Mouse (Mus musculus) gonadal fat pad, adult 2 months (tissue): ENCODE results near the gene Adgrg1. TPM values are rescaled to one million over a fixed set of nuclear protein-coding genes. Genes with fewer than 3 reads are reported as not detected.

Experiments
- DNase-seq: peaks from one replicate; pipeline ENCODE4 v3.0.0-alpha.2; 2012; ENCODE audit warnings: low read depth
- polyA plus RNA-seq: library from polyadenylated mRNA; depleted of rRNA; stranded (reverse); fragments of >200 nt; gene quantifications from 2 replicates; pipeline ENCODE4 v1.2.3, GENCODE M21; 2012; rRNA removed

Adgrg1 gene
- polyA plus RNA-seq = 326 and 447 TPM in 2 replicates

DNA sequence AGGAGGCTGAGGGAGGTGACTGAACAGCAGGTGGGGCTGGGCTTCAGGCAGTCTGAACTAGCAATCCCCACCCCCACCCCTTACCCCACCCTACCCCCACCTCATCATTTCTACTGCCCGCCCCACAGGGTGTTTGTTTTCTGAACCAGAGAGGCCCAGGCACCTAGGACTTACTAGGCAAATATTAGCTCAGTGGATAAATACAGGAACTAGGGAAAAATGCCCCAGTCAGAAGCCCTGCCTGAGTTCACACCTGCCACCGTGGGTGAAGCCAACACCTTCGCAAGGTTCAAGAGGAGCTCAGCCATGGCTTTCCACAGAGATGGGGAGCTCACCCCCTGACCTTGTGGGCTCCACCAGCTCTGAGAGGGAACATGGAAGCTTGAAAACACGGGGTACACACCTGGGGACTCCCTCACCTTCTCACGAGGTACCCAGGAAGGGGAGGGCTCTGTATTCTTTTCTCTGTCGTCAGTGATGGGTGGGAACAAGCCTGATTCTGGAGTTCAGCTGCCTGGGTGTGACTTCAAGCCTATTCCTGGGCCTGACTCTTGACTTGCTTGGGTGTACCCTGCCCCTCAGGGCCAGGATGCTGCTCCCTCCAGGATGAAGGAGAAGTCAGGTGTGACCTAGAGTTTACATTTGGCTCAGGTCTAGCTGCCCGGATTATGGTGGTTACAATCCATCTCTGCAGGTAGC lies at the start of gene Adgrg1:
Adgrg1 (plus strand) TSS at position 285 of the 699 bp plus-strand sequence.
- no peak for DNase-seq

DNA sequence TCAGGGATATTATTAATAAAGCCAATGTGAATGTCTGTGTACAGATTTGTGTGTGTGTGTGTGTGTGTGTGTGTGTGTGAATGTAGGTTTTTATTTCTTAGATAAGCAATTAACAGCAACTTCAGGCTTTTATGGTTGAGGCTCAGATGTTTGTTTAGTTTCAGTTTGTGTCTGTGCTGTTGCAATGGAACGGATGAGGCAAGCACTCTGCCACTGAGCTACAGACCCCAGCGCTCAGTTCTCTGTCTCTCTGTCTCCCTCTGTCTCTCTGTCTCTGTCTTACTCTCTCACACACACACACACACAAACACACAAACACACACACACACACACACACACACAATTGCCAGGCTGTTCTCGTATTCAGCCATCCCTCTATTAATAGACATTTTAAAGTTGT lies 46.3 kb upstream of the Adgrg1 start:
- DNase-seq = no peak

DNA sequence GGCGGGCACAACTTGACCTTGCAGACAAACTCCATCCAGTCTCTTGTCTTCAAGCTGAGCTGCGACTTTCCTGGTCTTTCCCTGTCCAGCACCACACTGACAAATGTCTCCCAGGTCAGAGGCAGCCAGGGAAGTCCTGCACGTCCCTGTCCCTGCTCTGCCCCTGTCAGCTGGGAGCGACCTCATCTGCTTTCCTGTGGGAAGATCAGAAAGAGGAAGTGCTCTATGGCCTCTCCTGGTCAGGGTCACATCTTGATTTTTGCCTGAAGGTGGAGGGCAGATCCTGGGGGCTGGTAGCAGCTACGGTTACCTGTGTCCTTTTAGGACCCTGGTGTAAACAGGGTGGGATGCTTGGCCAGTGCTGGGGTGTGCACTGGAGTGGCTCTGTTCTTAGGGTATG lies 40.6 kb upstream of the Adgrg1 start:
- DNase-seq = no peak

DNA sequence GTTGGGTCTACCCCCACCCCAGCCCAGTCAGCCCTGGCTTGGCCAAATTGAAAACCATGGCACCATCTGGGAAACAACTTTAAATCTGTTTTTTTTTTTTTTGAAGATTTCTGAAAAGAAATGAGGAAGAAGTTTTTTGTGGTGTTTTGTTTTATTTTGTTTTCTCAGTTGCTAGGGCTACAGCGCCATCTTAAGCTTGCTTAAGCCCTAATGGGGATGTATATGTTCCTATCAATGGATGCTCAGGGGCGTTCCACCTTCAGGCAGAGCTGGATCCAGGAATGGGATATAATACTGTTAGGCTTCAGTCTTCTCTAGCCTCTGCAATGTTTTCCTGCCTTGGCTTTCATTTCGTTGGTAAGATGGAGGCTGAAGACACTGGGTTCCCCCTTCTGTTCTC lies 39.4 kb upstream of the Adgrg1 start:
- no peak for DNase-seq

DNA sequence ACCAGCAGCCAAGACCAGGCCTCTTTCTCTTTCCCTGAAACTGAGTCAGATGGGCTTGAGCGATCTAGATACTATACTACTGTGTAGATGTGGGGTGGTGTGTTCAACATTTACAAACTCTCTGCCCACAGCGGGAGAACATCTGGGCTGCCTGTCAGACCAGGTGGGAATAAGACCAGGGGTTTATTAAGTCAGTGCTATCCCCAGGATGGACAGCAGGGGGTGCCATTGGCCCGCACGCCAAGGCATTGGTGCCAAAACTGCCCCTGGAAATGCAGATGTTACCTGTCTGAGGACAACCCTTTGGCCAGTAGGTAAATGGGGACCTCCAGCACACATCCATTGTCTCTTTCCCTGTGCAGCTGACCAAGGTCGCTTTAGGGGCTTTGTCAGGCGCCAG lies 32.0 kb upstream of the Adgrg1 start:
- no peak for DNase-seq

DNA sequence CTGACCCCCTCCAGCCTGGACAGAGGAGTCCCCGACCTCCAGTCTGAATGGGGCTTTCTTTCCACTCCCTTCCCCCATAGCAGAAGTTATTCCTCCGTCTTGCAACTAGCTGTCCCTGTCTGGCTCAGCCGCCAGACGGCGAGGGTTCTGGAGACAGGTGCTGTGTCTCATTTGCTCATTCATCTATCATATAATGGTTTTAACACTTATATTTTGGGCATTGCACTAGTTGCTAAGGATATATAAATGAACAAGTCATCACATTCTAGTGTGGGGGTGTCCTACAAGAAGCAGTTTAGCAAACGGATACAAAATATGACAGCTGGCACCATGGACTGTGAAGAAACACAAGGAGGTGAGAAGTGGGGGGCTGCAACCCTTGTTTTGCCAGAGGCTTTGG lies 29.4 kb upstream of the Adgrg1 start:
- no peak for DNase-seq

DNA sequence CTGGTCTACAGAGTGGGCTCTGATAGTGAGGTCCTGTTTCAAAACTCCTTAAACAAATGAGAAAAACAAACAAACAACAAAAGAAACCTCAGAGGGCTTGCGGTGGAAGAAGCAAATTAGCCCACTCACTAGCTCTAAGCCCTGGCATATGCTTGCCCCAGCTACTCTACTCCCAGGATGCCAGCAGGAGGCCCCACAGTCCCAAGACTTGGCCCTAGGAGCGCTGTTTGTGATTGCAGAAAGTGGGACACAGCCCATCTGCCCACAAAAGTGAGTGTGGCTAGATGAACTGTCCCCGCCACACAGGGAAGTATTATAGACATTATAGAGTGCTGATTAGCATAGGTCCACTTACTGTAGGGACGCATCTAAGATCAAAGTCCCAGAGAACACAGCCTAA lies 26.1 kb upstream of the Adgrg1 start:
- DNase-seq = no peak

DNA sequence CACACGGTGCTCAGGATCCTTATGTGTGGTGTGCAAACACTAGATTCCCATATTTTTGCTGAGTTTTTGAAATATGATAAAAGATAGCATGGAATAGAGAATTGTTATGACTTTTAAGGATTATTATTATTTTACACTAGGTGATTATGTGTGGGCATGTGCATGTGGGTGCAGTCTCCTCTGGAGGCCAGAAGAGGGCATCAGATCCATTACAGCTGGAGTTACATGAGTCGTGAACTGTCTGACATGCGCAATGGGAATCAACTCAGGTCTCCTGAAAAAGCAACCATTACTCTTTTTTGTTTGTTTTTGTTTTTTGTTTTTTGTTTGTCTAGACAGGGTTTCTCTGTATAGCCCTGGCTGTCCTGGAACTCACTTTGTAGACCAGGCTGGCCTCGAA lies 25.5 kb upstream of the Adgrg1 start:
- DNase-seq = no peak

DNA sequence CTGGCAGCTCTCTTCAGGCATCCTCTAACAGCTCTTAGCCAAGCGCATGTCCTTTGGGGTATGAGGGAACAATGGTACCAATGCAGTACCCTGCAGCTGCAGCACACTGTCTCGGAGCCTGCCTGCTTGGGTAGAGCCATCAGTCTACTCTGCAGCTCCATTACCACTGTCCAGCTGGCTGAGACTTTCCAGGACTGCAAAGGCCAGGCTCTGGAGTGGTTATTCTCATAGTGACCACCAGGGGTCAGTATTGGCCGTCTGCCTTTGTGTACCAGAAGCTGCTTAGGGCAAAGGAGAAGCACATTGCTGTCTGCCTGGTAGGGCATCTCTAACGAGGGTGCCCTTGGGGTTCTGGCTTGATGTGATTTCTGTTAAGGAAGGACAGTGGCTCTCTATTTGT lies 24.5 kb upstream of the Adgrg1 start:
- DNase-seq = no peak

DNA sequence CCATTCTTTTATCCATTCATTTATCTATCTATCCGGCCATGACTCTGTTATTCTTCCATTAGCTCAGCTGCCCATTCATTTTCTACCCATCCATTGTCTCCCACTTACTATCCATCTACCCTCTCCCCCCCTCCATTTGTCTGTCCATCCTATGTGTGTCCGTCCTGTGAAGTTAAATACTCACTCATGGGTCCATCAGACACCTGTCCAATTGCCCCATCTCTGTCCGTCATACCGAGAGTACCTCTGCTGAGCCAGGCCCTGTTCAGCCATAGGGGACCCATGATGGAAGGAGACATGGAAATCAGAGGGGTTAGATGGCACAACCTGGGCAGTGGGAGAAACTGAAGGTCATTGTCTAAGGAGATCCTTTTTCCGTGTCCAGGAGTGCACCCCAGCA lies 24.1 kb upstream of the Adgrg1 start:
- DNase-seq = no peak

DNA sequence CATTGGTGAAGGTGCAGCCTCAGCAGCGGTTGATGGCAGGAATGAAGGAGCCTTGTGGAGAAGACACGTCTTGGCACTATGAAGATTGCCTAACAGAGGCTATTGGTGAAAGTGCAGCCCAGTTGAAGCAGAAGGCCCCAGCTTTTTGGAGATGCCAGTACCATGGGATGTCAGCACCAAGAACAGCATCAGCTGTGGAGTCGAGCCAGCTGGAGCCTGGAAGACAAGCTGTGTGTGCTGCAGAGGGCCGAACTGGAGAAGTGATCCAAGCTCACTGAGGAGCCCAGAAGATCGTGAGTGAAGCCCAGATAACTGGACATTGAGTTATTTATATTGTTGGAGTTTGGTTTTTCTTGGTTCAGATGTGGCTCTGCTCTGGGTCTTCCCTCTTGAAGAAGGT lies 22.5 kb upstream of the Adgrg1 start:
- no peak for DNase-seq

DNA sequence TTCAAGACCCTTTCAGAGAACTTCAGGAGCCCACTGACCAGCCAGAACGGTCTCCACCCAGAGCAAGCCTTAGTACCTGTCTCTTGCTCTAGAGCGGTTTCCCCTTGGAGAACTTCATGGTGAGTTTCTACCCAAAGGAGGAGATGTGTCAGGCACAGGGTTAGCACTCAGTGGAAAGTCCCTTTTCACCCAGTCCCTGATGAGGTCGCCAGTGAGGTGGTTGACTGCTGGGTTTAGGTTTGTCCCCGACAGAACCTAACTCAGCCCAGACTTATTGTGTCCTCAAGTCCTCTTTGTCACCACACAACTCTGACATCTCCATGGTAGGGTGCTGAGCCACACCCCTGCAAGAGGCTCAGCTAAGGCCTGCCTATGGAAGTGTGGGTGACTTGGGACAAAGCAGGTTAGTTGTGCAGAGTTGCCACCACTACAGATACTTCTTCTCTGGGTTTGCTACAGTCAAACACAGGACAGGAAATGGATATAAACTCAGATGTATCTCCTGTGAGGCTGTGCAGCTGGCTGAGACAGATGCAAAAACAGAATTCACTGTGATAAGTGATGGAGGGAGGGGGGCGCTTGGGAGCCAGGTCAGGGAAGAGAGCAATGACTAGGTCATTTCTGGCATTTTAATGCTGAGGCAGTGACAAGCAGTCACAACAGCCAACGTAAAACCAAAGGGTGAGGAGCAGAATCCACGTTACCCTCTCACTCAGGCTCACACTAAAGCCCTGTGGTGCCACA lies 20.8 kb upstream of the Adgrg1 start:
- DNase-seq = no peak

DNA sequence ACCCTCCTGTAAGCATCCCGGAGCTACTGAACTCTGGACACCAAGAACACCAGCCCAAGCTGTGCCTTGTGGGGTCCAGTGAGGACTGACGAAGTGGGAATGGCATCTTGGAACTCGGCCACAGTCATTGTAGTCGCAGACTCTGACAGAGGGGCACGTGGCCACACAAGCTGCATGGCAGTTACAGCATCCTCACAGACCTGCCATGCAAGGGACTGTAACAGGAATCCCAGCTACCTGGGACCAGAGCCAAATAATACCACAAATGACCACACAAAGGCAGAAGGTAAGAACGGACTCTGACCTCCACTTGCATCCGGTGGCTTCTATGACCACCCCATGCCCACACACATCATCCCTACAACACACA lies 20.2 kb upstream of the Adgrg1 start:
- DNase-seq = no peak

DNA sequence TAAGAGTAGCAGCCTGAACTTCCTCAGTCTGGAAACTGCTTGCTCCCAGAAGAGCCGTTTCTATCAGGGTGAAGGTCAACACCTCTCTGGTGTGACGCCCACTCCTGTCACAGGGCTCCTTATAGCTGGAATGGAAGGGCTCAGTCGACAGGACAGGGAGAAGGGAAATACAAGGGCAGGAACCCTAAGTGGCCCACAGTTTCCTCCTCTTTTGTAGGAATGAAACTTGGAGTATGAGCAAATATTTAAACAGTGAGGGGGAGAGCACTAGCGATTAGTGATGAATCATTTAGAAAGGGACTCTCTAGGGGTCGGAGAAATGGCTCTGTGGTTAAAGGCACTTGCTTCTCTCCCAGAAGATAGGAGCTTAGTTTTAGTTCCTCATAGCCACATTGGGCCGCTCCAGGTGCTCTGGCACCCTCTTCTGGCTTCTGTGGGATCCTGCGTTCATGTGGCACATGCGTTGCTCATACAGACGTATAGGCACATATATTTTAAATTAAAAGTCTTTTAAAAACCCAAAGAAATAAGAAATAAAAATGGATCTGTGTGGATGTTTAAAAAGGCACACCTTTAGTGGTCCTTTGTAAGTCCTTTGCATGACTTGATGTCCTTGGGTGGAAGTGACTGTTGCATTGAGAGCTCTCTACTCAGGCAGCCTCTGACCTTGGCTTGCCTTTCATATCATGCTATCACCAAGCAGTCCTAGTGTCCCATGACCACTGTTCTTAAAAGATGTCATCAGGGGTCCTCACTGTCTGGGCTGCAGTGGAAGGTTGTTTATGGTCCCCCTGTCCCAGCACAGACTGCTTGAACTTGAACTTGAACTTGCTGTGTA lies 19.4 kb upstream of the Adgrg1 start:
- no peak for DNase-seq

DNA sequence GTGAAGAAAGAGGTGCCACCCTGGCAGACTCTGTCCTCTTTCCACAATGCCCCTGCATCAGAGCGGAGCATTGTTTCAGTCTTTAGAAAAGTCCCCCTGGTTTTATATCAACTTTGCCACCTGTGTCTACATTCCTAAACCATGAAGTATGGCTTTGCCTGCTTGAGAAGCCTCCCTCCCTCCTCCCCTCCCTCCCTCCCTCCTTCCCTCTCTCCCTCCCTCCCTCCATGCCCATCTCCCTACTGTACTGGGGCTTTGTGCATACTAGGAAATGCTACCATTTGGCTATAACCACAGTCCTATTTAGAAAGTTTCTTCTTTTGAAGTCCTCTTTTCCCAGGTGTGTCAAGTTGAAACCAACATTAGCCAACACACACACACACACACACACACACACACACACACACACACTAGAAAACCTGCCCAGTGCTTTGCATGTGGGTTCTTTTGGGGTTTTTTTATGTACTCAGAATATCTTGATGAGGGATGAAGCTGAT lies 18.4 kb upstream of the Adgrg1 start:
- no peak for DNase-seq

DNA sequence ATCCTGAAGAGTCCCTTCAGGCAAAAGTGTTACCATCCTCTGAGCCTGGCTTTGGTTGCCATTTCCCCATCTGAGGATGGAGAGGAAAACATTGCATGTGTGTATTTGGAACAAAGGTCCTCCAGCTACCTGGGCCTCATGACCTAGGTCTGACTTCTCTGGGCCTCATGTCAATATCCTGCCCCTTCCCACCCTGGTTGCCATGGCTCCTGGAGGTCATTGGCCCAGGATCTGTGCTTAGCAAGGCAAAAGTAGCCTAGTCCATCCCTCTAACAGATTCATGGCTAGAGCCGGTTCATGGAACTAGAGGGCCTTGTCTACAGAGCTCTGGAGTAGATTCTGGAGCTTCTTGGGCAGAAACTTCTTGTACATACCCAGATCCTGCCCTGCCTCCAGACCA lies 12.3 kb upstream of the Adgrg1 start:
- DNase-seq = no peak

DNA sequence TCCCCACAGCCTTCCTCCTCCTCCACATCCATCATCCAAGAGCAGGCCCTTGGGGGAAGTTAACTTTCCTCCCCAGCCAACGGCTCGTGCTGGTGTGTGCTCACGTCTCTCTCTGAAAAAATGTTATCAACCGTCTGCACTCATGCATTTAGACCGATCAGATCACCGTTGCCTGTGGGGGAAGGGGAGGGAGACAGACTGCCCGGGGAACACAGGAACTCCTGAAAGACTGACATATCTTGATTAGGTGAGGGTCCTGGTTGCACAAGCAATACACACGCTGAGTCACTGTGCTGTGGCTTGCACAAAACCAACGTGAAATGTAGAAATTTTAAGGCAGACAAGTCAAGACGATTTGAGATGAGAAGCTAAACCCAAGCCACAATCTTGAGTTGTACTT lies 9.7 kb upstream of the Adgrg1 start:
- DNase-seq = no peak

DNA sequence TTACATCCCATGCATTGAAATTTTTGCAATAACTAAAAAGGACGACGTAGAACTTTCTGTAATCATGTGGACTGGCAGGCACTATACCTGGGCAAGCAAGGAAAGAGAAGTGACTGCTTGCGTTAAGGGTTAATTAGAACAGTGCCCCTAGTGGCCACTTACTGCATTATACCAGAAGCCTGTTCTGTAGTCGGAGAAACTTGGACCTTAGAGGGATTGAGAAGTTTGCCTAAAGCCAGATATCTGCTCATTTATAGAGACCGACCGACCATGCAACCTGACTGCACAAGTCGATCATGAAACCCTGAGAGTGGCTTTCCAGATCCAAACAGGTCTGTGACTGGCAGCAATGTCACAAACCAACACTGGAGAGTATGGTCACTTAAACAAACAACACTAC lies 8.0 kb upstream of the Adgrg1 start:
- no peak for DNase-seq

DNA sequence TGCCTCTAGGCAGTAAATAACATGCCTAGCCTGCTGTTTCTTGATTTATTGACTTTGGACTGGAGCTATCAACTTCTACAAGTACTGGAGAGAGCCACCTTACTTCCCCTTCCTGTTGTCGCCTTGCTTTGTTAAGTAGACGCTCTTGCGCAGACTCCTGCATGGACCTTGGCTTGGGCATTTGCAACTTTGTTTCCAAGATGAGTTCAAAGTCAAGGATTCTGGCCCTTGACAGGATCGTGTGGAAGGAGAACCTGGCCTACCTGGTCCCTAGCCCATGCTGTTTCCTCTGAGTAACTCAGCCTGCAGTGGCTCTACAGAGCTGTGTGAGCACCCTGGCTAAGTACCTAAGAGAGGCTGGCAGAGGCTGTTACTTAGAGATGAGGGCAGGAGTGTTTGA lies 7.5 kb upstream of the Adgrg1 start:
- DNase-seq = no peak

DNA sequence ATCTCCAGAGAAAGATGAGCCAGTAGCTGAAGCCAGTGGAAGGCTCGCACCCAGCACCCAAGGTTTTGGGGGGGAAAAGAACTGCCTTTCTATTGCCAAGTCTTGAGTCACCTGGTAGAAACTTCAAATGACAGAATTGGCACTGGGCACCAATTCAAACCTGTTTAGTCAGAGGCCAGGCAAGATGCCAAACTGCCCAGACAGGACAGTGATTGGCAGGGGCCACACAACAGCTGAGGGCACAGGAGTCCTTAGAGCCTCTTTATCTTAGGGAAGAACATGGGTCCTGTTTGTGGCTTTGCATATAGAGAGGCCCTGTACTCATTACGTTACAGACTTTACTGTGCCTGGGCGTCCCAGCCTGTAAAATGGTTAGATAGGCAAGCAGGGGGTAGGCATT lies 7.0 kb upstream of the Adgrg1 start:
- DNase-seq = no peak

DNA sequence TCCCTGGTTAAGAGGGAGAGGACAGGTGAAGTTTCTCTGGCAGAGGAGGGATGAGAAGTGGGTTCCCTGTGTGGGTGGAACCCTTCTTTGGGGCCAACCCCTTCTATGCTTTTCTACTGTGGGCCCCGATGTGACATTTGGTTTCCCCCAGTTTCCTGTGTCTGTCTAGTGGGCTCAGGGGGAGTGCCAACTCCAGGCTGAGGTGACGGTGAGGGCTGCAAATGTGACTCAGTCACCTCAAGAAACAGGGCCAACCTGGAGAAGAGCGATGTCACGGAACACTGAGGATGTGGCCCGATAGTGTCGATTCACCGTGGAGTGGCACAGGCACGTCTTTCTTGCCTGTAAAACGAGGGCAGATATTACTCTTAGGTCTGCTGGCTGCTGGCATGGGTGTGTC lies 1.3 kb upstream of the Adgrg1 start:
- DNase-seq = no peak

DNA sequence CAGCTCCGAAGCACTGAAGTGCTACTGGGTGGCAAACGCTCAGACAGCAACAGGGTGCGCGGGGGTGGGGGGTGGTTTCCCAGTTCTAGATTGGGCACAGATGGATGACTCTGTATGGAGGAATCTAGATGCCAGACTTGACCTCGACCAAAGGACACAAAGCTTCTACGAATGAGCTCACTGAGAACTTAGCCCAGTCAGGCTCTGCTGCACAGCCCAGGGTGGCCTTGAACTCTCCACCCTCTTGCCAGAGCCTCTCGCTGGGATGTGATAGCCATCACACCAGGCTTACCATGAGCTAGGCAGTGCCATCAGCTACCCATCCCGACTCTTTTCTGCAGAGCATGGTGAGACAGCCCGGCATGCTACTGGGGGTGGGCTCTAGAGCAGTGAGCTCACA lies 765 bp upstream of the Adgrg1 start:
- no peak for DNase-seq
